Mouse (Mus musculus) retina, postnatal 7 days (tissue): Measurements from ENCODE around the gene Lce1i.
"Not testable (repeated sequence)": the region's sequence is repeated elsewhere in the genome, so short reads cannot be mapped to it uniquely, and the experiment has no call there.

Experiments
- DNase-seq: peaks from one replicate; pipeline ENCODE4 v3.0.0-alpha.2; 2012; ENCODE audit warnings: low read depth, low spot score

Lce1i gene

GRCm38 (mm10) chr3:92778799-92779198 lies at the start of gene Lce1i:
TSS of gene Lce1i (minus strand) at chr3:92778899.
- DNase-seq: no peak

- DNase-seq: no peak
These were observed 48.4 kb upstream of the Lce1i start, which contains the start of gene Kprp for GRCm38 (mm10) chr3:92827108-92827507. TSS of gene Kprp (minus strand) at chr3:92827247.

GRCm38 (mm10) chr3:92825808-92826207 lies 47.1 kb upstream of the Lce1i start:
- DNase-seq: no peak

DNA sequence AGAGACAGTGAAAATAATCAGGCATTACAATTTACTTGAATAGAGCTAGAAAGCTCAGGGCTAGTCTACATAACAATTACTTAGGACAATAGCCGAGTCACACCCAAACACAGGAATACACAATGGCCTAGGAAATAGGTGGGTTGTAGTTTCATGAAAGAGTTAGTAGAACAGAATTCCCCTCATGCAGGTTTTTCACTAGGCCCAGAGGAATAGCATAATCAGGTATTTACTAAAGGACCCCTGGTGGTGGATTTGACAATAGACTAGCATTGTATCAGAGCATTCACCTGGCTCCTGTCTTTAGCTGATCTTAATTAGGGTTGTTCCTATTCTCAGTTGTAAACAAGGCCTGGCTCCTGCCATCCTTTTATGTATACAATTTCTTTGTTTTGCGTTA lies 37.3 kb upstream of the Lce1i start:
- not testable (repeated sequence) for DNase-seq

GRCm38 (mm10) chr3:92815581-92815980 lies 36.9 kb upstream of the Lce1i start:
- DNase-seq: no peak

- DNase-seq: no peak
These were observed 29.1 kb upstream of the Lce1i start, which contains the start of gene Lce1k for GRCm38 (mm10) chr3:92807791-92808190. TSS of gene Lce1k (minus strand) at chr3:92807891.

GRCm38 (mm10) chr3:92790414-92790813 lies 11.7 kb upstream of the Lce1i start, which contains the start of gene Lce1j:
TSS of gene Lce1j (minus strand) at chr3:92790514.
- no peak for DNase-seq

DNA sequence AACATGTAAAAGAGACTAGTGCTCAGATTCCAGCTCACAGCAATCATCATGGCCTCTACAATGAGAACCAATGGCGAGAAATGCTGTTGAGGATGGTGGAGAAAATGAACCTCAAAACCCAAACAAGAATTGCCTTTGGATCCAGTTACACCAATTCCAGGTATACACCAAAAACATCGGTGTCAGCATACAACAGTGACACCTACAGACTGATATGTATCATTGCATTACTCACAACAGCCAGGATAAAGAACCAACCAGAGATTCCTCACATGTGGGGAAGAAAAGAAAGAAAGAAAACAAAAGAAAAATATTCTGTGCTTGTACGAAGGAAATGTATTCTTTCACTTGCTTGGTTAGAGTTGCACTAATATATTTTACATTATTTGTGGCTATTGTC lies 7.1 kb downstream of the Lce1i start:
- no peak for DNase-seq

DNA sequence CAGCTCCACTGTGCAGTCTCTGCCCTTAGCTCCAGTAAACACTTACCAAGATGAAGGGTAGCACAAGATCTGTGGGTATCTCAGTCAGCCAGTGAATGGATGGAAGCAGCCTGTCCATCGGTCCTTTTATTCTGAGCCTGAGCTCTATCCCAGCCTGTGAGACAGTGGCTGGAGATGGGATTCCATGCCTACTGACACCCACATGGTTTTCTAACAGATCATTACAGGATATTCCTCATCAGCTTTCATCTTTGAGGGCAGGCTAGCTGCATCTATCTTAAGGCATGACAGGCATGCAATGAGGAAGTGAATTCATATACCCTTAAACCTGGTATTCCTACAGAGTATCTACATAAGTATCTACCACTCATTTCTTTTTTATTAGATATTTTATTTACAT lies 13.7 kb downstream of the Lce1i start, which contains the start of gene Lce1h:
TSS of gene Lce1h (minus strand) at position 101 of the 400 bp plus-strand sequence.
- no peak for DNase-seq

- no peak for DNase-seq
These were observed 25.5 kb downstream of the Lce1i start for GRCm38 (mm10) chr3:92753197-92753596.

- no peak for DNase-seq
These were observed 26.5 kb downstream of the Lce1i start, which contains the start of gene Lce1g for GRCm38 (mm10) chr3:92752238-92752637. TSS of gene Lce1g (minus strand) at chr3:92752338.

GRCm38 (mm10) chr3:92738996-92739395 lies 39.7 kb downstream of the Lce1i start, which contains the start of gene Gm38119:
TSS of gene Gm38119 (minus strand) at chr3:92739096.
- no peak for DNase-seq
